Mouse (Mus musculus): ENCODE measurements at regions not wholly inside any gene's neighbourhood (a gene's known extent, or its start where the extent isn't known, plus 50 kb on each side); places are given as distances from the start of the nearest gene placed in this dataset.

DNA sequence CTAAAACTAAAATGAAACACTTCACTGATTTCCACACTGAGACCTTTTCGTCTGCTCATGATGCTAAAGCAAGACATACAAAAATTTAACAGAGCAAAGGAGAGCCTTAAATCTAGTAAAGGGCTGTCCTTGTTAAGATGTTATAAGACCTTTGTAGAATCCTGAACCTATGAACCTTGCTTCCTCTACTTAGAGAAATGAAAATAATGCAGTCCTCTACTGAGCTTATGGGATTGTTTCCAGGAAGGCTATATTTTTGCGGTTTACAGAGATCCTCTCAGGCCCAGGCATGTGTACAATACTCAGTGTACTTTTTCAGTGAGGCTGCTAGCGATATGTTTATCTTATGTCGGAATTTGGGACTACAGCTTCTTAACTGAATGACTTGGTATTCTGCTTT, 558.5 kb upstream of the Flrt2 start:
- TF ChIP-seq POLR2A (IDR thresholded peaks at IDR 0.05; ENCODE audit: insufficient read length, low read depth) (no peak), POLR2AphosphoS2 (IDR thresholded peaks at IDR 0.05; ENCODE audit: insufficient read length, low read depth) (no peak), E2F4 (IDR thresholded peaks at IDR 0.05; ENCODE audit: insufficient read depth) (no peak), MAX (IDR thresholded peaks at IDR 0.05; ENCODE audit: low read depth) (no peak), MYOG (IDR thresholded peaks at IDR 0.05; ENCODE audit: control insufficient read depth in 1 of 3, insufficient read depth in 1 of 3, insufficient read length in 2 of 3, low read depth in 2 of 3) (no peak)
